Mouse (Mus musculus) limb, embryonic 14.5 days (tissue): ENCODE data around the gene Ggact. TPM values are rescaled to one million over a fixed set of nuclear protein-coding genes. Genes with fewer than 3 reads are reported as not detected.
A peak's percentile ranks its signal among the peaks of the same experiment; 100 is the strongest.

ENCODE experiments used
- ATAC-seq: fragments of 200-750 bp; cut with Nextera tagmentation; 2 replicates; pipeline ENCODE4 v1.8.0; 2017; ENCODE audit warnings: low read depth, moderate number of reproducible peaks, moderate TSS enrichment; ENCODE audit not compliant: low FRiP score
- DNase-seq: peaks from one replicate; pipeline ENCODE4 v3.0.0-alpha.2; 2015; ENCODE audit warnings: low spot score
- H3K27ac ChIP-seq: fragments of 300-500 bp; sonication (generic); replicated peaks from 2 replicates; pipeline ENCODE4 v1.5.1; 2014; ENCODE audit warnings: low read depth, mild to moderate bottlenecking, low read length, moderate library complexity, mixed read lengths
- H3K27me3 ChIP-seq: fragments of 300-500 bp; sonication (generic); 2 replicates; pipeline ENCODE4 v1.6.1; 2014; ENCODE audit warnings: low read length, mixed read lengths; ENCODE audit not compliant: control insufficient read depth, insufficient read depth
- H3K36me3 ChIP-seq: fragments of 300-500 bp; sonication (generic); 2 replicates; pipeline ENCODE4 v1.6.1; 2014; ENCODE audit warnings: mild to moderate bottlenecking, low read length, moderate library complexity, mixed read lengths; ENCODE audit not compliant: control insufficient read depth, insufficient read depth
- H3K4me1 ChIP-seq: fragments of 300-500 bp; sonication (generic); 2 replicates; pipeline ENCODE4 v1.6.1; 2014; ENCODE audit warnings: antibody characterized with exemption, low read length, mixed read lengths; ENCODE audit not compliant: control insufficient read depth, insufficient read depth
- H3K4me2 ChIP-seq: fragments of 300-500 bp; sonication (generic); replicated peaks from 2 replicates; pipeline ENCODE4 v1.6.1; 2014; ENCODE audit warnings: low read depth, mild to moderate bottlenecking, low read length, moderate library complexity; ENCODE audit not compliant: severe bottlenecking
- H3K4me3 ChIP-seq: fragments of 300-500 bp; sonication (generic); replicated peaks from 2 replicates; pipeline ENCODE4 v1.5.1; 2014; ENCODE audit warnings: low read length
- H3K9ac ChIP-seq: fragments of 300-500 bp; sonication (generic); 2 replicates; pipeline ENCODE4 v1.6.1; 2014; ENCODE audit warnings: mild to moderate bottlenecking, low read depth, low read length, moderate library complexity; ENCODE audit not compliant: severe bottlenecking
- H3K9me3 ChIP-seq: fragments of 300-500 bp; sonication (generic); 2 replicates; pipeline ENCODE4 v1.6.1; 2016; ENCODE audit warnings: low read length; ENCODE audit not compliant: control insufficient read depth
- POLR2A ChIP-seq: fragments of 200-500 bp; IDR thresholded peaks from 2 replicates; pipeline ENCODE4 v1.8.0; 2012; ENCODE audit warnings: inconsistent platforms, mild to moderate bottlenecking, moderate library complexity, borderline replicate concordance; ENCODE audit not compliant: insufficient read depth, insufficient read length; ENCODE audit errors: extremely low read depth
- WGBS: fragments of 180-500 bp; shearing (Covaris S2); extraction: QIAGEN DNeasy Blood & Tissue Kit; methylation state at CpG from one replicate; pipeline ENCODE4 v1.1.7; 2014; 5-methylcytosine and 5-hydroxymethylcytosine counted together
- polyA plus RNA-seq, 2 experiments: library from polyadenylated mRNA; depleted of rRNA in 1 of 2; stranded (reverse) in 1 of 2; unstranded in 1 of 2; fragments of >200 nt; fragmentation: Nextera tagmentation in 1 of 2; extraction: Ambion mirVana in 1 of 2; gene quantifications; 2 replicates each; pipeline versions ENCODE4 v1.2.1 to v1.2.3; 2012 to 2014

The Ggact gene
- polyA plus RNA-seq, 2 experiments = 6.6 to 9.1 TPM

- ATAC-seq = peak; percentile 67
- WGBS = under 1% methylated on average over 43 of the region's 58 CpGs
- no peak for TF ChIP-seq POLR2A
These were observed 602 bp downstream of the Ggact start for GRCm38 (mm10) chr14:122912812-122913498.

DNA sequence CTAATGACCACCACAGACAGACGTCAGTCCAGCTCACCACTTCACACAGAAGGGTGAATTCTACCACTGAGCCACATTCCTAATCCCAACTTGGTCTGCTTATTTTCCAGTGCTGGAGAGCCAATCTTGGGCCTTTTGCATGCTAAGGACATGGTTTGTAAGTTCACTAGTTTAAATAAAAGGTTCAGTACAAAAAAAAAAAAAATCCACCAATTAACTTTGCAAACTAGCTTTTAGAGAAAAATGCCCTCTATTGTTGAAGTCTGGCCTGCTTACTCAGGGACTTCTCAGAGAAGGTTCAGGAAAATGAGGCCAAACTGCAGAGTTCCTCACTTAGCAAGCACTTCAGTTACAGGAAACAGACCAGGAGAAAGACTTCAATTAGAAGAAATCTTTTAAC, 1.4 kb downstream of the Ggact start:
- Histone ChIP-seq H3K9ac (peak overlapping the region; percentile 64; the same call in 1 of the 2 replicates), H3K27me3 (no peaks in the 10 kb centered on the region), H3K4me2 (peak overlapping the region; percentile 94), H3K9me3 (peaks cover 5% of the 10 kb centered on the region), H3K4me1 (no peaks in the 10 kb centered on the region), H3K4me3 (peak overlapping the region; percentile 67), H3K27ac (no peak overlapping the region), H3K36me3 (no peaks in the 10 kb centered on the region)
- 39% methylated on average over 1 of the region's 1 CpGs for WGBS
- no peak for DNase-seq
- ATAC-seq = no peak
- TF ChIP-seq POLR2A = no peak

More at GRCm38 (mm10) chr14:122912812-122913498, 602 bp downstream of the Ggact start:
- DNase-seq = peak; percentile 55
- Histone ChIP-seq H3K36me3 (no peaks in the 10 kb centered on the region), H3K4me1 (no peaks in the 10 kb centered on the region), H3K4me3 (peak overlapping the region; percentile 67), H3K27ac (no peak overlapping the region), H3K4me2 (peak overlapping the region; percentile 94), H3K9ac (peak overlapping the region; percentile 64), H3K27me3 (no peaks in the 10 kb centered on the region), H3K9me3 (no peaks in the 10 kb centered on the region)

DNA sequence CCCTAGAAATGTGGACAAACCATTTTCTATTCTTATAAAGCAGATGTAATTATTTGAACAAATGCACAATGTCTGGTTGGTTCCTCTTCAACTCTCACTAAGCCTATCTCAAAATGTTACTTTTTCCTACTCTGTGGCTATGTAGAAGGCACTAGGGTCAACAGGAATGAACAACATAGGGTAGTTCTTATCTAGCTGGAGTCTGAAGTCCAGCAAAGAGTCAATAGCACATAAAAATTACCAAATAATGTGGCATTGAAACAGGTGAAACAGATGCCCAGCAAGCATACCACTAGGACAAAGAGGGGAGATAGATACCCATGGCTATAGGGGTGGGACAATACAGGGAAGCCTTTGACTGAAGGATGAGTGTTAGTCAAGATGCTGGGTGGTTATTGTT, 2.3 kb downstream of the Ggact start:
- H3K9ac ChIP-seq = no peak overlapping the region
- DNase-seq = no peak
- H3K27me3 ChIP-seq = no peaks in the 10 kb centered on the region
- no peak overlapping the region for H3K4me2 ChIP-seq
- H3K4me1 ChIP-seq = no peaks in the 10 kb centered on the region
- H3K27ac ChIP-seq = no peak overlapping the region
- ATAC-seq = no peak
- H3K4me3 ChIP-seq = no peak overlapping the region
- peaks cover 9% of the 10 kb centered on the region for H3K9me3 ChIP-seq
- TF ChIP-seq POLR2A = no peak
- no peaks in the 10 kb centered on the region for H3K36me3 ChIP-seq

- Histone ChIP-seq H3K27me3 (no peaks in the 10 kb centered on the region), H3K27ac (no peak overlapping the region), H3K9ac (no peak overlapping the region), H3K36me3 (no peaks in the 10 kb centered on the region), H3K4me1 (no peaks in the 10 kb centered on the region), H3K9me3 (peaks cover 9% of the 10 kb centered on the region), H3K4me2 (no peak overlapping the region), H3K4me3 (no peak overlapping the region)
- WGBS = 86% methylated on average over 5 of the region's 5 CpGs
- no peak for ATAC-seq
- DNase-seq = no peak
- TF ChIP-seq POLR2A = no peak
These were observed 4.0 kb downstream of the Ggact start for GRCm38 (mm10) chr14:122909368-122910091.

DNA sequence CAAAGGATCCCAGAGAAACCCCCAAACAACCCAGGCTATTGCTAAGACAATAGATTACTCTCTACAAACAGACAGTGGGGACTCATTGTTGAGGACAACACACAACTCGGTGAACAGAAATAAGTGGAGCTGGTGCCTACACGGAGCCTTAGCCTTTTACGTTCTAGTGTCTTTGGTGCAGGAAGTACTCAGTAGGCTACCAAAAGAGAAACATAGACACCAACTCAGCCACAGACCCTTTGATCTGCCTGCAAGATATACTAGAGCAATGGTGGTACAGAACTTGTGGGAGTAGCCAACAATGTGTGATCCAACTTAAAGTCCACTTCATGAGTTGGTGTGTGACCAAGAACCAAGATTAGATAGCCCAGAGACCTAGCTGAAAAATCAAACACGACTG, 5.5 kb downstream of the Ggact start:
- no peak for DNase-seq
- no peak overlapping the region for H3K4me2 ChIP-seq
- no peak for TF ChIP-seq POLR2A
- no peak overlapping the region for H3K4me3 ChIP-seq
- H3K9ac ChIP-seq = no peak overlapping the region
- H3K36me3 ChIP-seq = no peaks in the 10 kb centered on the region
- ATAC-seq = no peak
- H3K27me3 ChIP-seq = no peaks in the 10 kb centered on the region
- H3K4me1 ChIP-seq = peaks cover 2% of the 10 kb centered on the region; the same call in 1 of the 2 replicates
- peaks cover 9% of the 10 kb centered on the region for H3K9me3 ChIP-seq
- WGBS = 89% methylated on average over 4 of the region's 4 CpGs
- H3K27ac ChIP-seq = no peak overlapping the region
